Mouse (Mus musculus) CH12.LX (cell line): ENCODE measurements around the gene 2210010C04Rik.

Experiments
- BHLHE40 ChIP-seq: IDR thresholded peaks from 2 replicates; pipeline ENCODE4 v1.6.1; 2011; ENCODE audit warnings: mild to moderate bottlenecking, low read depth, low read length, improper control_type of control experiment
- CTCF ChIP-seq, 2 experiments: IDR thresholded peaks in 1 of 2; conservative IDR thresholded peaks in 1 of 2; 2 replicates each; pipeline ENCODE4 v1.5.1; 2011 to 2012; ENCODE audit warnings: low read depth in 2 of 2, low read length in 2 of 2, improper control_type of control experiment in 1 of 2, inconsistent platforms in 1 of 2, mild to moderate bottlenecking in 1 of 2, moderate library complexity in 1 of 2
- ELF1 ChIP-seq: IDR thresholded peaks from 2 replicates; pipeline ENCODE4 v1.6.1; 2014; ENCODE audit warnings: low read depth, mild to moderate bottlenecking, inconsistent platforms, low read length, improper control_type of control experiment
- EP300 ChIP-seq: IDR thresholded peaks from 2 replicates; pipeline ENCODE4 v1.6.1; 2011; ENCODE audit warnings: low read length, improper control_type of control experiment
- HCFC1 ChIP-seq: IDR thresholded peaks from 2 replicates; pipeline ENCODE4 v1.6.1; 2012; ENCODE audit warnings: low read depth, mild to moderate bottlenecking, inconsistent platforms, low read length, improper control_type of control experiment
- MEF2A ChIP-seq: IDR thresholded peaks from 2 replicates; pipeline ENCODE4 v1.6.1; 2014; ENCODE audit warnings: low read depth, mild to moderate bottlenecking, inconsistent platforms, low read length, improper control_type of control experiment, borderline replicate concordance
- POLR2A ChIP-seq: IDR thresholded peaks from 2 replicates; pipeline ENCODE4 v1.6.1; 2011; ENCODE audit warnings: low read depth, mild to moderate bottlenecking, improper control_type of control experiment, low read length
- POLR2AphosphoS2 ChIP-seq: IDR thresholded peaks from 2 replicates; pipeline ENCODE4 v1.6.1; 2011; ENCODE audit warnings: low read depth, low read length, improper control_type of control experiment
- SMC3 ChIP-seq: IDR thresholded peaks from 2 replicates; pipeline ENCODE4 v1.6.1; 2011; ENCODE audit warnings: low read depth, low read length, improper control_type of control experiment
- TCF12 ChIP-seq: IDR thresholded peaks from 2 replicates; pipeline ENCODE4 v1.6.1; 2014; ENCODE audit warnings: low read depth, mild to moderate bottlenecking, inconsistent platforms, low read length, improper control_type of control experiment
- ZC3H11A ChIP-seq: IDR thresholded peaks from 2 replicates; pipeline ENCODE4 v1.6.1; 2012; ENCODE audit warnings: low read depth, mild to moderate bottlenecking, inconsistent platforms, low read length, improper control_type of control experiment
- ZMIZ1 ChIP-seq: IDR thresholded peaks from 2 replicates; pipeline ENCODE4 v1.6.1; 2012; ENCODE audit warnings: low read depth, mild to moderate bottlenecking, inconsistent platforms, low read length, improper control_type of control experiment
- ZNF384 ChIP-seq: IDR thresholded peaks from 2 replicates; pipeline ENCODE4 v1.6.1; 2012; ENCODE audit warnings: low read depth, low read length, improper control_type of control experiment, inconsistent platforms

DNA sequence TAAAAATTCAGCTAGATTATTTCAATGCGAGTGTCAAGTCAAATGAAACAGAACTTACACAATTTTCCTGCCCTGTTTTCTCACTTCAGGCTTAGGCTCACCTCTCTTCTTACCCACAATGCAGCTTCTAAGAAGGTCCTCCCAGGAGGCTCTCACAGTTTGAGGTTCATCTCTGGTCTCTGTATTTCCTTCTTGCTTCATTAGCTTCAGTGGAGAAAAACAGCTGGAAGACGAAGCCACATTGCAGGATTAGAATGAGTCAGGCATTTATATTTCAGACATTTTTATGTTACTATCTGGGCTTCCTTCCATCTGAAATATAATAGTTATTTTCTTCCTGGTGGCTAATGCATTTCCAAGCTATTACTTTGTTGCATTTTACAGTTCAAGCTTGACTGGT lies 40.4 kb upstream of the 2210010C04Rik start:
- TF ChIP-seq EP300 (no peak), ZMIZ1 (no peak), ZC3H11A (no peak), POLR2A (no peak), CTCF (conservative IDR thresholded peaks at IDR 0.05 in 1 of 2, IDR thresholded peaks at IDR 0.05 in 1 of 2; ENCODE audit: low read depth in 2 of 2, low read length in 2 of 2) (no peak), TCF12 (no peak), BHLHE40 (no peak), MEF2A (no peak), POLR2AphosphoS2 (no peak), ELF1 (no peak), ZNF384 (no peak), SMC3 (no peak), HCFC1 (no peak)
